Mouse (Mus musculus) cerebellum, adult 11 months (tissue): ENCODE results near the gene Bag5.
A peak's percentile ranks its signal among the peaks of the same experiment; 100 is the strongest.
"Not testable (repeated sequence)": the region's sequence is repeated elsewhere in the genome, so short reads cannot be mapped to it uniquely, and the experiment has no call there.

Experiments used
- DNase-seq: peaks from one replicate; pipeline ENCODE4 v3.0.0; 2022

Gene Bag5

GRCm38 (mm10) chr12:111672176-111672575 is 40.9 kb downstream of the Bag5 start, which contains the start of gene Ckb:
Ckb (minus strand) TSS chr12:111672338.
- peak; percentile 93 for DNase-seq

GRCm38 (mm10) chr12:111671431-111671902 is 41.6 kb downstream of the Bag5 start:
- peak; percentile 83 for DNase-seq

GRCm38 (mm10) chr12:111670976-111671375 is 42.1 kb downstream of the Bag5 start:
- DNase-seq = no peak

- peak; percentile 84 for DNase-seq
These were observed 42.6 kb downstream of the Bag5 start for GRCm38 (mm10) chr12:111670371-111670971.

GRCm38 (mm10) chr12:111669961-111670360 is 43.1 kb downstream of the Bag5 start:
- DNase-seq = no peak

- no peak for DNase-seq
These were observed 43.9 kb downstream of the Bag5 start for GRCm38 (mm10) chr12:111669000-111669788.

- DNase-seq = peak; percentile 94
These were observed 44.6 kb downstream of the Bag5 start for GRCm38 (mm10) chr12:111668457-111668912.

GRCm38 (mm10) chr12:111667421-111667820 is 45.6 kb downstream of the Bag5 start:
- no peak for DNase-seq

GRCm38 (mm10) chr12:111666380-111666779 is 46.7 kb downstream of the Bag5 start:
- DNase-seq = no peak

- DNase-seq = no peak
These were observed 47.8 kb downstream of the Bag5 start for GRCm38 (mm10) chr12:111665041-111665880.

- no peak for DNase-seq
These were observed 48.9 kb downstream of the Bag5 start for GRCm38 (mm10) chr12:111664144-111664634.

GRCm38 (mm10) chr12:111663228-111664143 is 49.6 kb downstream of the Bag5 start:
- no peak for DNase-seq

GRCm38 (mm10) chr12:111661554-111661953 is 51.5 kb downstream of the Bag5 start:
- DNase-seq = not testable (repeated sequence)

GRCm38 (mm10) chr12:111660628-111661027 is 52.4 kb downstream of the Bag5 start:
- DNase-seq = no peak
